Comparison of ENCODE assay signal across 24 mouse cellular contexts in the genomic region with DNA sequence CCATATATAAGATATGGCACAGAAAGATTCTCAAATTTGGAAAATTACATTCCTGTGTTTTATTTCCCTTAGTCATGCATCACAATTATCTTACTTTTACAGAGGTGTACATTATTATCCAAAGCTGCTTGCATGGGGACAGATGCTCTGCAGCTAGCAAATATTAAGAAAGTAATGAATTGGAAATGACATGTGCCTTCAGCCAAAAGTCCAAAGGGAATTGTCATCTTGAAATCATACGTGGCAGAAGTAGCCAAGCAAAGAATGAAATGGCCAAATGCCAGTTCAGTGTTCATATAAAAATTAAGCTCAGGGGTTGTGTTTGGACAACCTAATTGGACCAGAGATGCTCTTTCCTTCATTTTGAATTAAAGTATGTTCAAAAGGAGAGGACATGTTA.
A peak's percentile ranks its signal among the peaks of the same experiment; 100 is the strongest.
DNase-seq lines count a peak whose midpoint lies in the region; ATAC-seq lines count a peak whose summit lies in the region.
"Had no signal": no experiment of that assay in that cellular context is flagged by ENCODE, and none has a peak within 500 bp of the region (broad histone marks: within the 10 kb centered on the region; RNA-seq: fewer than 3 reads in every experiment).

No protein-coding gene starts in this region.

- 33% methylated on average over 1 of the region's 1 CpGs for WGBS in hindbrain, embryonic 15.5 days
- 81% methylated on average over 1 of the region's 1 CpGs for WGBS in hindbrain, embryonic 10.5 days
- 36% methylated on average over 1 of the region's 1 CpGs for WGBS in midbrain, embryonic 14.5 days
- 58% methylated on average over 1 of the region's 1 CpGs for WGBS in midbrain, embryonic 13.5 days

- H3K36me3 ChIP-seq in hindbrain, embryonic 15.5 days: no peaks in the 10 kb centered on the region
- H3K36me3 ChIP-seq in hindbrain, embryonic 10.5 days: no peaks in the 10 kb centered on the region
- no peaks in the 10 kb centered on the region for H3K36me3 ChIP-seq in midbrain, embryonic 14.5 days (ENCODE audit: control insufficient read depth, insufficient read depth, low read length)
- no peaks in the 10 kb centered on the region for H3K36me3 ChIP-seq in midbrain, embryonic 13.5 days
- H3K36me3 ChIP-seq: embryonic facial prominence, embryonic 15.5 days; forebrain, embryonic 10.5 days; forebrain, embryonic 15.5 days; G1E had no signal

- peak; percentile 76 to 86 for DNase-seq in cerebellum, postnatal 10 days
- DNase-seq in cerebellum, adult 9-11 months: no peak
- no peak for DNase-seq in hindbrain, embryonic 10.5 days (ENCODE audit: low spot score)
- peak; percentile 61 for DNase-seq in midbrain, embryonic 14.5 days
- DNase-seq in retina, postnatal 7 days (ENCODE audit: low read depth, low spot score): peak; percentile 13
- DNase-seq: adrenal gland, postnatal 14 days; B cell, adult 2 months; cerebellum, adult 2 months; cerebellum, postnatal 36 days; gastrocnemius, postnatal 36 days; heart, adult 11 months; heart, postnatal 10 days; heart, postnatal 4 days had no signal

- H3K9ac ChIP-seq in hindbrain, embryonic 15.5 days: no peak overlapping the region
- H3K9ac ChIP-seq in midbrain, embryonic 14.5 days (replicated peaks; ENCODE audit: low read length): no peak overlapping the region
- H3K9ac ChIP-seq in midbrain, embryonic 13.5 days (replicated peaks): no peak overlapping the region
- H3K9ac ChIP-seq: embryonic facial prominence, embryonic 15.5 days; forebrain, embryonic 15.5 days had no signal

- H3K9me3 ChIP-seq in hindbrain, embryonic 15.5 days: no peaks in the 10 kb centered on the region
- no peaks in the 10 kb centered on the region for H3K9me3 ChIP-seq in hindbrain, embryonic 10.5 days
- no peaks in the 10 kb centered on the region for H3K9me3 ChIP-seq in midbrain, embryonic 14.5 days (ENCODE audit: control insufficient read depth, low read length)
- no peaks in the 10 kb centered on the region for H3K9me3 ChIP-seq in midbrain, embryonic 13.5 days
- H3K9me3 ChIP-seq: embryonic facial prominence, embryonic 15.5 days; forebrain, embryonic 10.5 days; forebrain, embryonic 15.5 days had no signal

- H3K27ac ChIP-seq in hindbrain, embryonic 15.5 days (replicated peaks): no peak overlapping the region
- H3K27ac ChIP-seq in hindbrain, embryonic 10.5 days: no peak overlapping the region
- no peak overlapping the region for H3K27ac ChIP-seq in midbrain, embryonic 14.5 days (replicated peaks; ENCODE audit: low read depth, low read length)
- H3K27ac ChIP-seq in midbrain, embryonic 13.5 days: no peak overlapping the region
- H3K27ac ChIP-seq: embryonic facial prominence, embryonic 15.5 days; forebrain, embryonic 10.5 days; forebrain, embryonic 15.5 days had no signal

- H3K27me3 ChIP-seq in hindbrain, embryonic 15.5 days: no peaks in the 10 kb centered on the region
- no peaks in the 10 kb centered on the region for H3K27me3 ChIP-seq in hindbrain, embryonic 10.5 days (ENCODE audit: insufficient read depth, poor library complexity, severe bottlenecking)
- no peaks in the 10 kb centered on the region for H3K27me3 ChIP-seq in midbrain, embryonic 14.5 days (ENCODE audit: control insufficient read depth, insufficient read depth, low read length)
- H3K27me3 ChIP-seq in midbrain, embryonic 13.5 days: no peaks in the 10 kb centered on the region
- H3K27me3 ChIP-seq: embryonic facial prominence, embryonic 15.5 days; forebrain, embryonic 15.5 days had no signal

- no peaks in the 10 kb centered on the region for H3K4me1 ChIP-seq in hindbrain, embryonic 15.5 days (replicated peaks)
- no peaks in the 10 kb centered on the region for H3K4me1 ChIP-seq in hindbrain, embryonic 10.5 days (replicated peaks)
- no peaks in the 10 kb centered on the region for H3K4me1 ChIP-seq in midbrain, embryonic 14.5 days (ENCODE audit: control insufficient read depth, insufficient read depth, low read length)
- no peaks in the 10 kb centered on the region for H3K4me1 ChIP-seq in midbrain, embryonic 13.5 days (replicated peaks)
- H3K4me1 ChIP-seq: embryonic facial prominence, embryonic 15.5 days; forebrain, embryonic 10.5 days; forebrain, embryonic 15.5 days had no signal

- H3K4me3 ChIP-seq in hindbrain, embryonic 15.5 days: no peak overlapping the region
- no peak overlapping the region for H3K4me3 ChIP-seq in hindbrain, embryonic 10.5 days
- no peak overlapping the region for H3K4me3 ChIP-seq in midbrain, embryonic 14.5 days (replicated peaks; ENCODE audit: low read depth, low read length)
- H3K4me3 ChIP-seq in midbrain, embryonic 13.5 days (replicated peaks): no peak overlapping the region
- H3K4me3 ChIP-seq: embryonic facial prominence, embryonic 15.5 days; erythroblast, embryonic 14.5 days; forebrain, embryonic 10.5 days; forebrain, embryonic 15.5 days had no signal

- ATAC-seq in hindbrain, embryonic 15.5 days (ENCODE audit: low FRiP score, low read depth): peak; percentile 69
- peak; percentile 43; the same call in 1 of the 2 replicates for ATAC-seq in midbrain, embryonic 14.5 days (ENCODE audit: low FRiP score, low TSS enrichment)
- no peak for ATAC-seq in midbrain, embryonic 13.5 days
- ATAC-seq in activated CD4-positive, CD25-positive, alpha-beta regulatory T cell, adult 4 months: no peak
- ATAC-seq: CD4-positive, CD25-positive, alpha-beta regulatory T cell, adult 4 months; forebrain, embryonic 15.5 days; inflammation-experienced regulatory T-cells, adult 6 months; intestine, postnatal 0 days had no signal

- H3K4me2 ChIP-seq in hindbrain, embryonic 15.5 days: no peak overlapping the region
- no peak overlapping the region for H3K4me2 ChIP-seq in midbrain, embryonic 14.5 days (ENCODE audit: low read length)
- no peak overlapping the region for H3K4me2 ChIP-seq in midbrain, embryonic 13.5 days (replicated peaks)
- H3K4me2 ChIP-seq: embryonic facial prominence, embryonic 15.5 days; forebrain, embryonic 15.5 days had no signal

Comparison
In these comparisons a context has a peak if more than half of its experiments do, and no peak if none do; other contexts are left out.
1. DNase-seq: peak in cerebellum, postnatal 10 days (2 of 2), midbrain, embryonic 14.5 days (single experiment) and retina, postnatal 7 days (single experiment); none in cerebellum, adult 9-11 months (single experiment) and hindbrain, embryonic 10.5 days (single experiment).
2. ATAC-seq: peak in hindbrain, embryonic 15.5 days (single experiment) and midbrain, embryonic 14.5 days (single experiment); none in midbrain, embryonic 13.5 days (single experiment) and activated CD4-positive, CD25-positive, alpha-beta regulatory T cell, adult 4 months (single experiment).